Mouse (Mus musculus): Measurements from ENCODE around the gene 6430571L13Rik. TPM values are rescaled to one million over a fixed set of nuclear protein-coding genes. Genes with fewer than 3 reads are reported as not detected.
A peak's percentile ranks its signal among the peaks of the same experiment; 100 is the strongest.

The 6430571L13Rik gene
- 0.35 and 0.36 TPM in 2 replicates for total RNA-seq (2012; rRNA removed)
- polyA plus RNA-seq (2012; ENCODE audit: insufficient read depth in 1 of 2, insufficient read length in 2 of 2, low read depth in 1 of 2, low replicate concordance in 2 of 2, missing spikeins in 1 of 2) = under 1 TPM in 1 of 2 experiments, not detected in 1; 0.35 TPM

GRCm38 (mm10) chr9:107340267-107340859 is at the start of gene 6430571L13Rik:
Gene 6430571L13Rik, plus strand, starts transcription at chr9:107340602.
- TF ChIP-seq NRF1 (IDR thresholded peaks at IDR 0.05; ENCODE audit: insufficient read depth, low read depth, low read length, poor library complexity, severe bottlenecking) (0 out of 2 replicates have a peak, but pooled peaks have one; percentile 45), CHD2 (IDR thresholded peaks at IDR 0.05; ENCODE audit: low read length) (peak; percentile 82), GABPA (IDR thresholded peaks at IDR 0.05; ENCODE audit: low read depth, low read length) (no peak), NELFE (IDR thresholded peaks at IDR 0.05; ENCODE audit: low read depth, low read length) (0 out of 2 replicates have a peak, but pooled peaks have one; percentile 28), MAZ (IDR thresholded peaks at IDR 0.05; ENCODE audit: low read depth, low read length) (peak; percentile 90), SIN3A (IDR thresholded peaks at IDR 0.05; ENCODE audit: low read length) (peak; percentile 55), EP300 (IDR thresholded peaks at IDR 0.05; ENCODE audit: low read depth in 1 of 2, low read length in 2 of 2) (no peak)
- Histone ChIP-seq H3K36me3 (ENCODE audit: control insufficient read depth in 1 of 2, insufficient read depth in 2 of 2, low read length in 2 of 2) (peaks cover 0 to 13% of the 10 kb centered on the region in 2 experiments; a peak in 2 of 4 replicates), H3K9ac (ENCODE audit: control insufficient read depth, low read depth, low read length, poor library complexity, severe bottlenecking) (peak within 1 kb of the TSS; percentile 71), H3K79me2 (ENCODE audit: control insufficient read depth, insufficient read depth, low read length, poor library complexity) (peaks cover 4% of the 10 kb centered on the region; the same call in 1 of the 2 replicates), H3K9me3 (replicated peaks; ENCODE audit: insufficient read depth, low read length) (no peaks in the 10 kb centered on the region), H3K27me3 (ENCODE audit: control insufficient read depth in 1 of 2, insufficient read depth in 2 of 2, low read length in 2 of 2) (no peaks in the 10 kb centered on the region; a peak in 1 of 4 replicates), H3K27ac (ENCODE audit: control insufficient read depth, low read depth, low read length) (no peak within 1 kb of the TSS), H3K4me3 (ENCODE audit: control insufficient read depth in 1 of 2, insufficient read depth in 1 of 2, low read depth in 2 of 2, low read length in 2 of 2) (peak within 1 kb of the TSS; percentile 67 to 78), H3K4me1 (ENCODE audit: control insufficient read depth in 1 of 2, insufficient read depth in 2 of 2, low read length in 2 of 2) (peaks cover 0 to 20% of the 10 kb centered on the region in 2 experiments; a peak in 2 of 4 replicates)
- DNase-seq (ENCODE audit: low read depth, low spot score) = peak; percentile 96

- Histone ChIP-seq H3K9me3 (replicated peaks; ENCODE audit: insufficient read depth, low read length) (no peaks in the 10 kb centered on the region), H3K4me1 (ENCODE audit: control insufficient read depth in 1 of 2, insufficient read depth in 2 of 2, low read length in 2 of 2) (peaks cover 6 to 39% of the 10 kb centered on the region in 2 experiments; a peak in 3 of 4 replicates), H3K27me3 (ENCODE audit: control insufficient read depth in 1 of 2, insufficient read depth in 2 of 2, low read length in 2 of 2) (no peaks in the 10 kb centered on the region), H3K79me2 (ENCODE audit: control insufficient read depth, insufficient read depth, low read length, poor library complexity) (peaks cover 4% of the 10 kb centered on the region), H3K4me3 (ENCODE audit: control insufficient read depth in 1 of 2, insufficient read depth in 1 of 2, low read depth in 2 of 2, low read length in 2 of 2) (no peak overlapping the region), H3K27ac (ENCODE audit: control insufficient read depth, low read depth, low read length) (no peak overlapping the region), H3K36me3 (ENCODE audit: control insufficient read depth in 1 of 2, insufficient read depth in 2 of 2, low read length in 2 of 2) (peaks cover 0 to 20% of the 10 kb centered on the region in 2 experiments; a peak in 2 of 4 replicates), H3K9ac (ENCODE audit: control insufficient read depth, low read depth, low read length, poor library complexity, severe bottlenecking) (no peak overlapping the region; the same call in 1 of the 2 replicates)
- peak; percentile 81 for DNase-seq (ENCODE audit: low read depth, low spot score)
- TF ChIP-seq KAT2A (conservative IDR thresholded peaks at IDR 0.05; ENCODE audit: low read depth, low read length) (no peak), NELFE (IDR thresholded peaks at IDR 0.05; ENCODE audit: low read depth, low read length) (no peak), GATA1 (IDR thresholded peaks at IDR 0.05; ENCODE audit: low read depth, low read length) (no peak), TBP (IDR thresholded peaks at IDR 0.05; ENCODE audit: low read depth, low read length) (no peak), POLR2A (IDR thresholded peaks at IDR 0.05; ENCODE audit: control insufficient read depth in 1 of 2, insufficient read depth in 1 of 2, low read depth in 1 of 2, low read length in 2 of 2, poor library complexity in 1 of 2) (no peak), MXI1 (IDR thresholded peaks at IDR 0.05; ENCODE audit: low read depth, low read length) (no peak; the same call in 1 of the 2 replicates), CTCF (IDR thresholded peaks at IDR 0.05 in 2 of 3, conservative IDR thresholded peaks at IDR 0.05 in 1 of 3; ENCODE audit: control insufficient read depth in 1 of 3, insufficient read depth in 1 of 3, low read depth in 2 of 3, low read length in 3 of 3, poor library complexity in 1 of 3, severe bottlenecking in 1 of 3) (peak in 2 of 3 experiments; percentile 95 to 99), E2F4 (IDR thresholded peaks at IDR 0.05; ENCODE audit: borderline replicate concordance, low read depth, low read length) (no peak), MAFK (IDR thresholded peaks at IDR 0.05; ENCODE audit: borderline replicate concordance, low read depth, low read length) (no peak), ZNF384 (IDR thresholded peaks at IDR 0.05; ENCODE audit: low read depth, low read length) (no peak), ETS1 (IDR thresholded peaks at IDR 0.05; ENCODE audit: low read depth, low read length) (no peak), SIN3A (IDR thresholded peaks at IDR 0.05; ENCODE audit: low read length) (peak; percentile 38; the same call in 1 of the 2 replicates), CHD2 (IDR thresholded peaks at IDR 0.05; ENCODE audit: low read length) (no peak), RAD21 (IDR thresholded peaks at IDR 0.05; ENCODE audit: low read depth, low read length) (peak; percentile 100), TAL1 (IDR thresholded peaks at IDR 0.05; ENCODE audit: low read length) (no peak), SMC3 (IDR thresholded peaks at IDR 0.05; ENCODE audit: low read depth, low read length) (peak; percentile 97), ZC3H11A (IDR thresholded peaks at IDR 0.05; ENCODE audit: low read depth, low read length) (peak; percentile 98)
Observed at GRCm38 (mm10) chr9:107290897-107291296, 49.5 kb upstream of the 6430571L13Rik start.
